Mouse (Mus musculus): ENCODE measurements around the gene Atp5d. TPM values are rescaled to one million over a fixed set of nuclear protein-coding genes. Genes with fewer than 3 reads are reported as not detected.
A peak's percentile ranks its signal among the peaks of the same experiment; 100 is the strongest.

Gene Atp5d
- polyA plus RNA-seq, 1 experiment from 2014 or later: 504 TPM

- H3K4me1 ChIP-seq (replicated peaks): peaks cover 75% of the 10 kb centered on the region
- no peaks in the 10 kb centered on the region for H3K27me3 ChIP-seq (ENCODE audit: insufficient read depth, poor library complexity, severe bottlenecking)
- no peaks in the 10 kb centered on the region for H3K9me3 ChIP-seq
- no peak for DNase-seq (ENCODE audit: low spot score)
- peak overlapping the region; percentile 100 for H3K27ac ChIP-seq
- peaks cover 53% of the 10 kb centered on the region for H3K36me3 ChIP-seq
- H3K4me3 ChIP-seq: peak overlapping the region; percentile 99; the same call in 1 of the 2 replicates
- 87% methylated on average over 6 of the region's 6 CpGs for WGBS
Observed at GRCm38 (mm10) chr10:80145896-80146295, 7.5 kb downstream of the Atp5d start.

GRCm38 (mm10) chr10:80146568-80147011, 8.2 kb downstream of the Atp5d start:
- H3K27me3 ChIP-seq (ENCODE audit: insufficient read depth, poor library complexity, severe bottlenecking): no peaks in the 10 kb centered on the region
- 69% methylated on average over 4 of the region's 4 CpGs for WGBS
- peak overlapping the region; percentile 99 for H3K4me3 ChIP-seq
- no peak for DNase-seq (ENCODE audit: low spot score)
- H3K36me3 ChIP-seq: peaks cover 60% of the 10 kb centered on the region
- peak overlapping the region; percentile 100 for H3K27ac ChIP-seq
- H3K9me3 ChIP-seq: no peaks in the 10 kb centered on the region
- peaks cover 74% of the 10 kb centered on the region for H3K4me1 ChIP-seq (replicated peaks)

- H3K27ac ChIP-seq: peak overlapping the region; percentile 100
- peaks cover 67% of the 10 kb centered on the region for H3K36me3 ChIP-seq
- H3K4me3 ChIP-seq: peak overlapping the region; percentile 99
- 75% methylated on average over 5 of the region's 5 CpGs for whole genome bisulfite sequencing
- DNase-seq (ENCODE audit: low spot score): no peak
- H3K4me1 ChIP-seq (replicated peaks): peaks cover 76% of the 10 kb centered on the region
- H3K9me3 ChIP-seq: no peaks in the 10 kb centered on the region
- H3K27me3 ChIP-seq (ENCODE audit: insufficient read depth, poor library complexity, severe bottlenecking): no peaks in the 10 kb centered on the region
Observed at GRCm38 (mm10) chr10:80147146-80147718, 8.8 kb downstream of the Atp5d start.

- no peaks in the 10 kb centered on the region for H3K27me3 ChIP-seq (ENCODE audit: insufficient read depth, poor library complexity, severe bottlenecking)
- peak; percentile 83 for DNase-seq (ENCODE audit: low spot score)
- peaks cover 77% of the 10 kb centered on the region for H3K4me1 ChIP-seq (replicated peaks)
- H3K27ac ChIP-seq: peak within 1 kb of the TSS; percentile 100
- no peaks in the 10 kb centered on the region for H3K9me3 ChIP-seq
- peaks cover 74% of the 10 kb centered on the region for H3K36me3 ChIP-seq
- peak within 1 kb of the TSS; percentile 99 for H3K4me3 ChIP-seq
- 1% methylated on average over 42 of the region's 42 CpGs for WGBS
Observed at GRCm38 (mm10) chr10:80147719-80148601, 9.5 kb downstream of the Atp5d start, which contains the start of gene Midn. Gene Midn (plus strand): TSS chr10:80148272.

- WGBS: under 1% methylated on average over 57 of the region's 57 CpGs
- Histone ChIP-seq H3K4me1 (replicated peaks) (peaks cover 77% of the 10 kb centered on the region), H3K27me3 (ENCODE audit: insufficient read depth, poor library complexity, severe bottlenecking) (no peaks in the 10 kb centered on the region), H3K36me3 (peaks cover 76% of the 10 kb centered on the region), H3K27ac (peak overlapping the region; percentile 100), H3K4me3 (peak overlapping the region; percentile 99), H3K9me3 (no peaks in the 10 kb centered on the region)
- DNase-seq (ENCODE audit: low spot score): peak; percentile 92
Observed at GRCm38 (mm10) chr10:80148610-80149290, 10.3 kb downstream of the Atp5d start.

GRCm38 (mm10) chr10:80149291-80150225, 11.1 kb downstream of the Atp5d start:
- H3K36me3 ChIP-seq: peaks cover 76% of the 10 kb centered on the region
- no peaks in the 10 kb centered on the region for H3K27me3 ChIP-seq (ENCODE audit: insufficient read depth, poor library complexity, severe bottlenecking)
- H3K4me1 ChIP-seq (replicated peaks): peaks cover 77% of the 10 kb centered on the region
- H3K9me3 ChIP-seq: no peaks in the 10 kb centered on the region
- peak overlapping the region; percentile 99 for H3K4me3 ChIP-seq
- peak; percentile 99 for DNase-seq (ENCODE audit: low spot score)
- peak overlapping the region; percentile 100 for H3K27ac ChIP-seq
- under 1% methylated on average over 87 of the region's 88 CpGs for WGBS

GRCm38 (mm10) chr10:80150226-80151210, 12.1 kb downstream of the Atp5d start:
- DNase-seq (ENCODE audit: low spot score): peak; percentile 90
- Histone ChIP-seq H3K4me3 (peak overlapping the region; percentile 99), H3K9me3 (no peaks in the 10 kb centered on the region), H3K27me3 (ENCODE audit: insufficient read depth, poor library complexity, severe bottlenecking) (no peaks in the 10 kb centered on the region), H3K36me3 (peaks cover 76% of the 10 kb centered on the region), H3K4me1 (replicated peaks) (peaks cover 78% of the 10 kb centered on the region), H3K27ac (peak overlapping the region; percentile 100)
- under 1% methylated on average over 68 of the region's 71 CpGs for WGBS

GRCm38 (mm10) chr10:80151211-80152034, 13.0 kb downstream of the Atp5d start:
- H3K4me3 ChIP-seq: peak overlapping the region; percentile 99
- under 1% methylated on average over 26 of the region's 26 CpGs for WGBS
- H3K9me3 ChIP-seq: no peaks in the 10 kb centered on the region
- peaks cover 76% of the 10 kb centered on the region for H3K36me3 ChIP-seq
- peak overlapping the region; percentile 100 for H3K27ac ChIP-seq
- H3K4me1 ChIP-seq (replicated peaks): peaks cover 78% of the 10 kb centered on the region
- H3K27me3 ChIP-seq (ENCODE audit: insufficient read depth, poor library complexity, severe bottlenecking): no peaks in the 10 kb centered on the region
- peak; percentile 58 for DNase-seq (ENCODE audit: low spot score)

GRCm38 (mm10) chr10:80152071-80152872, 13.8 kb downstream of the Atp5d start:
- Histone ChIP-seq H3K9me3 (no peaks in the 10 kb centered on the region), H3K36me3 (peaks cover 77% of the 10 kb centered on the region), H3K4me3 (peak overlapping the region; percentile 99), H3K4me1 (replicated peaks) (peaks cover 78% of the 10 kb centered on the region), H3K27me3 (ENCODE audit: insufficient read depth, poor library complexity, severe bottlenecking) (no peaks in the 10 kb centered on the region), H3K27ac (peak overlapping the region; percentile 100)
- WGBS: 9% methylated on average over 15 of the region's 15 CpGs
- DNase-seq (ENCODE audit: low spot score): peak; percentile 53

GRCm38 (mm10) chr10:80152873-80153260, 14.4 kb downstream of the Atp5d start:
- peaks cover 83% of the 10 kb centered on the region for H3K36me3 ChIP-seq
- DNase-seq (ENCODE audit: low spot score): no peak
- H3K9me3 ChIP-seq: no peaks in the 10 kb centered on the region
- no peaks in the 10 kb centered on the region for H3K27me3 ChIP-seq (ENCODE audit: insufficient read depth, poor library complexity, severe bottlenecking)
- H3K4me3 ChIP-seq: peak overlapping the region; percentile 99
- H3K27ac ChIP-seq: peak overlapping the region; percentile 100
- H3K4me1 ChIP-seq (replicated peaks): peaks cover 77% of the 10 kb centered on the region
- WGBS: 56% methylated on average over 3 of the region's 3 CpGs
